Mouse (Mus musculus) liver, embryonic 14.5 days (tissue): ENCODE measurements around the gene Tdrd6.

Source experiments
- CTCF ChIP-seq: IDR thresholded peaks from 2 replicates; pipeline ENCODE4 v1.5.1; 2016; ENCODE audit warnings: antibody characterized with exemption, low read depth, control low read depth
- EP300 ChIP-seq: IDR thresholded peaks from 2 replicates; pipeline ENCODE4 v1.6.1; 2016; ENCODE audit warnings: antibody characterized with exemption, low read depth

- TF ChIP-seq CTCF: no peak
- no peak for TF ChIP-seq EP300
Observed at GRCm38 (mm10) chr17:43630427-43630760, 295 bp upstream of the Tdrd6 start.
